Mouse (Mus musculus) spleen, adult 2 months (tissue): ENCODE measurements at regions not wholly inside any gene's neighbourhood (a gene's known extent, or its start where the extent isn't known, plus 50 kb on each side); places are given as distances from the start of the nearest gene placed in this dataset.

Experiments used
- CTCF ChIP-seq: fragments of 200-500 bp; IDR thresholded peaks from 2 replicates; pipeline ENCODE4 v1.5.1; 2011; ENCODE audit warnings: mild to moderate bottlenecking, inconsistent platforms; ENCODE audit not compliant: insufficient read depth, insufficient read length, insufficient replicate concordance; ENCODE audit errors: extremely low read depth
- POLR2A ChIP-seq: fragments of 200-500 bp; IDR thresholded peaks from 2 replicates; pipeline ENCODE4 v1.6.1; 2011; ENCODE audit warnings: low read depth, low read length, inconsistent platforms

GRCm38 (mm10) chr8:126775334-126775733 is 170.3 kb downstream of the Tomm20 start:
- no peak for TF ChIP-seq POLR2A
- no peak for TF ChIP-seq CTCF
